Mouse (Mus musculus): Measurements from ENCODE around the gene Rtn4r. TPM values are rescaled to one million over a fixed set of nuclear protein-coding genes. Genes with fewer than 3 reads are reported as not detected.

The Rtn4r gene
- total and polyA plus RNA-seq, 2 experiments from 2014 or later: 28.0 to 33.5 TPM

DNA sequence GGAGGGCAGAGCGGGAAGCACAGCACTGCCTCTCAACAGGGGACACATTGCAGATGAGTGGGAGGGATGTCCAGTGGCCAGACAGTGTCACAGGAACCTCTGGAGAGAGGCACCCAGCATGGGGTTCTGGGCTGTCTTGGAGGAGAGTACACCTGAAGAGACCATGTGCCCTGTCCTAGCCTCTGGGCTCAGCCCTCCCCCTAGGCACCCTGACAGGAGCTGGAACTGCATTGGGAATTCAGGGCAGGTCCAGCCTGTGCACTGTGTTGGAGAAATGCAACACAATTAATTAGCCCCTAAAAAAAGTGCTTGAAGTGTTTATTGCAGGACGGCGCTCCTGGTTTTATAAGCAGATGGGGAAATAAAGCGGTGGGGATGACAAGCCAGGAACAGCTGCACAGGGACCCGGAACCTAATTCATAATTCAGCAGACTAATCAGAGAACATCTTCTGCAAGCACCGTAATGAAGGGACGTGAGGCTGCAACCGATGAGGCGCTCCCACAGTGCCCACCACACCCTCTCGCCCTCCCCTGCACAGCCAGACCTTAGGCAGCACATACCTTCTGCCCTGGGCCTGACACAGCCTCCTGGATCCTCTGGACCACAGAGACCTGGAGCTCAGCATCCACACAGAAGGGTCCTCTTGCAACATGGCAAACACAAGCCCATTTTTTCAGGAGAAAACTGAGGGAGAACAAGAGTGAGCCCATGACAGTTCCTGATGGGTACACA, 71.1 kb downstream of the Rtn4r start:
- 43% methylated on average over 10 of the region's 10 CpGs for WGBS
- H3K27ac ChIP-seq (ENCODE audit: low read depth, low read length): no peak overlapping the region
- H3K27me3 ChIP-seq (ENCODE audit: insufficient read depth, low read length): no peaks in the 10 kb centered on the region
- no peak overlapping the region for H3K9ac ChIP-seq
- no peak for DNase-seq
- no peak for TF ChIP-seq CTCF (IDR thresholded peaks at IDR 0.05; ENCODE audit: low read depth)
- ATAC-seq: no peak
- H3K9me3 ChIP-seq (ENCODE audit: low read length): no peaks in the 10 kb centered on the region
- peaks cover 8% of the 10 kb centered on the region for H3K4me1 ChIP-seq (ENCODE audit: insufficient read depth)
- H3K4me2 ChIP-seq (ENCODE audit: low read depth): no peak overlapping the region
- H3K36me3 ChIP-seq (ENCODE audit: insufficient read depth): no peaks in the 10 kb centered on the region
- no peak overlapping the region for H3K4me3 ChIP-seq (ENCODE audit: low read depth, low read length)

DNA sequence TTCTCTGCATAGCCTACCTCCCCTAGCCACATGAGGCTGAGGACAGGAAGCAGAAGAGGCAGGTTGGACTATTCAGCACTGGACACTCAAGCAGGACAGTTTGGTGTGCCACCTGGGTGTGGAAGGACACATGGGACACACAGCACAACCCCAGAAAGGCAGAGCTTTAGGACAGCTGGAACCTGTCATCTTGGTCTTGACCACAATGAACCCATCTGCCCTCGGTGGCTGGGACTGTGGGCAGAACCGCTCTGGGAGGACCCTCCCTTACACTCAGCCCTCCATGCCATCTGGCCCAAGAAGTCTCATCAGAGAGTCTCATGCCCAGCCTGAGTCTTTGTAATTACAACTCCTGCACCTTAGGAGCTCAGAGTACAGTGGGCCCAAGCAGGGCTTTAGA, 72.6 kb downstream of the Rtn4r start:
- Histone ChIP-seq H3K27ac (ENCODE audit: low read depth, low read length) (no peak overlapping the region), H3K4me3 (ENCODE audit: low read depth, low read length) (no peak overlapping the region), H3K9me3 (ENCODE audit: low read length) (no peaks in the 10 kb centered on the region), H3K36me3 (ENCODE audit: insufficient read depth) (no peaks in the 10 kb centered on the region), H3K4me1 (ENCODE audit: insufficient read depth) (no peaks in the 10 kb centered on the region), H3K4me2 (ENCODE audit: low read depth) (no peak overlapping the region), H3K9ac (no peak overlapping the region), H3K27me3 (ENCODE audit: insufficient read depth, low read length) (no peaks in the 10 kb centered on the region)
- WGBS: 80% methylated on average over 2 of the region's 2 CpGs
- TF ChIP-seq CTCF (IDR thresholded peaks at IDR 0.05; ENCODE audit: low read depth): no peak
- ATAC-seq: no peak
- DNase-seq: no peak

DNA sequence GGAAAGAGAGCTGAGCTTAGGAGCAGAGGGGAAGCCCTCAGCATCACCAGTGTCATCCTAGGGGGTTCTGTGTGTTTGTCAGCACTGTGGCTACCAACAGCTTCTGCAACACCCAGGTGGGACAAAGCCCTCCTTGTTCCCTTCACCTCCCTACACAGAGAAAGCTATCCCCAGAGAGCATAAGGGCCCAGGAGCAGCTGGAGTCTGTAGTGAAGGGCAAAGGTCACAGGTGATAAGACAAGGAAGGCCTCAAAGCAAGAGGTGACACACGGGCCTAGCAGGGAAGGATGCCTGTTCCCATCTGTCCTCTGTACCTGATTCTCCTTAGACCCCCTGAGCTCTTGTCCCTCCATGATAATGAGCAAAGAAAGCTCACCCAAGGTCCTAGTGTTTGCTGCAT, 74.2 kb downstream of the Rtn4r start:
- ATAC-seq (no peak), DNase-seq (no peak)
- Histone ChIP-seq H3K27ac (ENCODE audit: low read depth, low read length) (no peak overlapping the region), H3K9ac (no peak overlapping the region), H3K4me3 (ENCODE audit: low read depth, low read length) (no peak overlapping the region), H3K4me2 (ENCODE audit: low read depth) (no peak overlapping the region), H3K27me3 (ENCODE audit: insufficient read depth, low read length) (no peaks in the 10 kb centered on the region), H3K4me1 (ENCODE audit: insufficient read depth) (no peaks in the 10 kb centered on the region), H3K9me3 (ENCODE audit: low read length) (no peaks in the 10 kb centered on the region), H3K36me3 (ENCODE audit: insufficient read depth) (no peaks in the 10 kb centered on the region)
- WGBS: 53% methylated on average over 1 of the region's 1 CpGs
- no peak for TF ChIP-seq CTCF (IDR thresholded peaks at IDR 0.05; ENCODE audit: low read depth)

Small RNAs within 50 kb of the gene (microRNA-seq; reads per million reads assigned to microRNA genes)
- 0 reads per million in 2 experiments for gene Mir6366

Other genes with a start within 250 kb of the Rtn4r start
- 0.76 and 2.1 TPM in 2 replicates for gene Gm20518, start 236.0 kb upstream of the Rtn4r start, total RNA-seq (2014; rRNA removed)
- gene Gm20518, start 236.0 kb upstream of the Rtn4r start, polyA plus RNA-seq (2015; fragmentation: Nextera tagmentation; extraction: Ambion mirVana): 0.05 and 0.07 TPM in 2 replicates
- gene Tssk1, start 233.4 kb upstream of the Rtn4r start, total RNA-seq (2014; rRNA removed): 0.08 TPM in 1 of 2 replicates, not detected in the other
- 0.05 TPM in 1 of 2 replicates, not detected in the other for gene Tssk1, start 233.4 kb upstream of the Rtn4r start, polyA plus RNA-seq (2015; fragmentation: Nextera tagmentation; extraction: Ambion mirVana)
- gene Dgcr2, start 229.1 kb upstream of the Rtn4r start, total RNA-seq (2014; rRNA removed): 97.7 and 139 TPM in 2 replicates
- gene Dgcr2, start 229.1 kb upstream of the Rtn4r start, polyA plus RNA-seq (2015; fragmentation: Nextera tagmentation; extraction: Ambion mirVana): 73.7 and 90.7 TPM in 2 replicates
- not detected in 2 replicates for gene Tssk2, start 229.0 kb upstream of the Rtn4r start, total RNA-seq (2014; rRNA removed)
- gene Tssk2, start 229.0 kb upstream of the Rtn4r start, polyA plus RNA-seq (2015; fragmentation: Nextera tagmentation; extraction: Ambion mirVana): not detected in 2 replicates
- 50.4 and 50.5 TPM in 2 replicates for gene Ess2, start 216.3 kb upstream of the Rtn4r start, total RNA-seq (2014; rRNA removed)
- 41.5 and 46.2 TPM in 2 replicates for gene Ess2, start 216.3 kb upstream of the Rtn4r start, polyA plus RNA-seq (2015; fragmentation: Nextera tagmentation; extraction: Ambion mirVana)
- not detected in 2 replicates for gene Gsc2, start 212.6 kb upstream of the Rtn4r start, total RNA-seq (2014; rRNA removed)
- not detected in 2 replicates for gene Gsc2, start 212.6 kb upstream of the Rtn4r start, polyA plus RNA-seq (2015; fragmentation: Nextera tagmentation; extraction: Ambion mirVana)
- 150 and 158 TPM in 2 replicates for gene Slc25a1, start 199.4 kb upstream of the Rtn4r start, total RNA-seq (2014; rRNA removed)
- gene Slc25a1, start 199.4 kb upstream of the Rtn4r start, polyA plus RNA-seq (2015; fragmentation: Nextera tagmentation; extraction: Ambion mirVana): 143 and 146 TPM in 2 replicates
- gene Vpreb2, start 147.2 kb upstream of the Rtn4r start, total RNA-seq (2014; rRNA removed): not detected in 2 replicates
- gene Vpreb2, start 147.2 kb upstream of the Rtn4r start, polyA plus RNA-seq (2015; fragmentation: Nextera tagmentation; extraction: Ambion mirVana): not detected in 2 replicates
- gene Dgcr6, start 74.8 kb upstream of the Rtn4r start, total RNA-seq (2014; rRNA removed): 64.2 and 66.9 TPM in 2 replicates
- 171 and 177 TPM in 2 replicates for gene Dgcr6, start 74.8 kb upstream of the Rtn4r start, polyA plus RNA-seq (2015; fragmentation: Nextera tagmentation; extraction: Ambion mirVana)
- gene Prodh, start 37.4 kb upstream of the Rtn4r start, total RNA-seq (2014; rRNA removed): 4.4 and 8.4 TPM in 2 replicates
- gene Prodh, start 37.4 kb upstream of the Rtn4r start, polyA plus RNA-seq (2015; fragmentation: Nextera tagmentation; extraction: Ambion mirVana): 4.0 and 4.9 TPM in 2 replicates
- not detected in 2 replicates for gene Ccdc188, start 90.2 kb downstream of the Rtn4r start, total RNA-seq (2014; rRNA removed)
- 0.11 TPM in 1 of 2 replicates, not detected in the other for gene Ccdc188, start 90.2 kb downstream of the Rtn4r start, polyA plus RNA-seq (2015; fragmentation: Nextera tagmentation; extraction: Ambion mirVana)
- 27.5 and 35.5 TPM in 2 replicates for gene Zdhhc8, start 107.5 kb downstream of the Rtn4r start, total RNA-seq (2014; rRNA removed)
- 16.4 and 17.9 TPM in 2 replicates for gene Zdhhc8, start 107.5 kb downstream of the Rtn4r start, polyA plus RNA-seq (2015; fragmentation: Nextera tagmentation; extraction: Ambion mirVana)
- 74.9 and 82.4 TPM in 2 replicates for gene Trmt2a, start 121.0 kb downstream of the Rtn4r start, total RNA-seq (2014; rRNA removed)
- 66.7 and 67.2 TPM in 2 replicates for gene Trmt2a, start 121.0 kb downstream of the Rtn4r start, polyA plus RNA-seq (2015; fragmentation: Nextera tagmentation; extraction: Ambion mirVana)
- 171 and 209 TPM in 2 replicates for gene Ranbp1, start 121.1 kb downstream of the Rtn4r start, total RNA-seq (2014; rRNA removed)
- gene Ranbp1, start 121.1 kb downstream of the Rtn4r start, polyA plus RNA-seq (2015; fragmentation: Nextera tagmentation; extraction: Ambion mirVana): 428 and 477 TPM in 2 replicates
- not detected in 2 replicates for gene Gm49776, start 130.7 kb downstream of the Rtn4r start, total RNA-seq (2014; rRNA removed)
- 1.3 and 3.1 TPM in 2 replicates for gene Gm49776, start 130.7 kb downstream of the Rtn4r start, polyA plus RNA-seq (2015; fragmentation: Nextera tagmentation; extraction: Ambion mirVana)
- 38.5 and 47.6 TPM in 2 replicates for gene Dgcr8, start 161.6 kb downstream of the Rtn4r start, total RNA-seq (2014; rRNA removed)
- gene Dgcr8, start 161.6 kb downstream of the Rtn4r start, polyA plus RNA-seq (2015; fragmentation: Nextera tagmentation; extraction: Ambion mirVana): 18.5 and 24.5 TPM in 2 replicates
- 25.5 and 43.0 TPM in 2 replicates for gene Tango2, start 220.5 kb downstream of the Rtn4r start, total RNA-seq (2014; rRNA removed)
- 69.9 and 75.9 TPM in 2 replicates for gene Tango2, start 220.5 kb downstream of the Rtn4r start, polyA plus RNA-seq (2015; fragmentation: Nextera tagmentation; extraction: Ambion mirVana)
- 103 and 120 TPM in 2 replicates for gene Arvcf, start 220.5 kb downstream of the Rtn4r start, total RNA-seq (2014; rRNA removed)
- gene Arvcf, start 220.5 kb downstream of the Rtn4r start, polyA plus RNA-seq (2015; fragmentation: Nextera tagmentation; extraction: Ambion mirVana): 31.2 and 42.8 TPM in 2 replicates